Mouse (Mus musculus) lung, postnatal 0 days (tissue): ENCODE measurements at regions not wholly inside any gene's neighbourhood (a gene's known extent, or its start where the extent isn't known, plus 50 kb on each side); places are given as distances from the start of the nearest gene placed in this dataset.

Experiments
- CTCF ChIP-seq: IDR thresholded peaks from 2 replicates; pipeline ENCODE4 v1.5.1; 2016; ENCODE audit warnings: antibody characterized with exemption, mild to moderate bottlenecking
- EP300 ChIP-seq: IDR thresholded peaks from 2 replicates; pipeline ENCODE4 v1.6.1; 2016; ENCODE audit warnings: antibody characterized with exemption, mild to moderate bottlenecking, control low read depth

DNA sequence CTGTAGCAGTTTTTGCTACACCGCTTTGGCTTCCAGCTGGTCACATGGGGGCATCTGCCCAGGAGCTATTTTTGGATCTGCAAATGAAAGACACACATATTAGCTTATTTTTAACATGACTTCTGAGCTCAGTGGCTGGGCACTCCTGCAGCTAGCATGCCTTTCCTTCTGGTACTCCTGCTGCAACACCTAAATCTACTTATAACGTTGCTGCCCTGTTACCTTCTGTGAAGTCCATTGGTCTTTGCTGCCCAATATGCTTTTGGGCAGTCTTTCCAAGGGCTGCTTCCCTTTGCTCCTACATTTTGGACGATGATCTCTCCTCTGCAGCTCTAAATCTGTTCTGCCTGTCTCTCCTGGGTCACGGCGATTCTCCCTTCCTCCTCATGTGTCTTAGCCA, 54.7 kb upstream of the Dmac1 start:
- TF ChIP-seq CTCF, result no peak
- TF ChIP-seq EP300, result no peak
